In genomic region chr3:96559398-96559910, GRCm38 (mm10) we compare ENCODE assay signal across 8 mouse cellular contexts. TPM values are rescaled to one million over a fixed set of nuclear protein-coding genes. Genes with fewer than 3 reads are reported as not detected.
DNase-seq lines count a peak whose midpoint lies in the region; ATAC-seq and TF ChIP-seq lines count a peak whose summit lies in the region.

No protein-coding gene starts in this region.

- peaks cover 28% of the 10 kb centered on the region for H3K36me3 ChIP-seq in kidney, adult 2 months (ENCODE audit: control insufficient read depth, insufficient read depth, low read length)
- no peaks in the 10 kb centered on the region; the same call in 1 of the 2 replicates for H3K36me3 ChIP-seq in embryonic facial prominence, embryonic 11.5 days (replicated peaks; ENCODE audit: control insufficient read depth, insufficient read depth, low read depth, low read length)
- H3K36me3 ChIP-seq in hindbrain, embryonic 16.5 days (ENCODE audit: control insufficient read depth, insufficient read depth, low read length) = peaks cover 8% of the 10 kb centered on the region
- H3K36me3 ChIP-seq in midbrain, embryonic 12.5 days = peaks cover 23% of the 10 kb centered on the region

- H3K4me3 ChIP-seq in kidney, adult 2 months (ENCODE audit: insufficient read depth, low read depth, low read length) = peak overlapping the region; percentile 72
- H3K4me3 ChIP-seq in embryonic facial prominence, embryonic 11.5 days (ENCODE audit: low read depth, low read length) = peak overlapping the region; percentile 72
- peak overlapping the region; percentile 68 for H3K4me3 ChIP-seq in hindbrain, embryonic 16.5 days (ENCODE audit: low read length)
- H3K4me3 ChIP-seq in midbrain, embryonic 12.5 days = peak overlapping the region; percentile 75

- H3K4me2 ChIP-seq in embryonic facial prominence, embryonic 11.5 days (ENCODE audit: low read depth, low read length) = peak overlapping the region; percentile 58
- peak overlapping the region; percentile 84 for H3K4me2 ChIP-seq in hindbrain, embryonic 16.5 days (ENCODE audit: low read length)
- H3K4me2 ChIP-seq in midbrain, embryonic 12.5 days (replicated peaks) = peak overlapping the region; percentile 83

- no peaks in the 10 kb centered on the region for H3K27me3 ChIP-seq in kidney, adult 2 months (replicated peaks; ENCODE audit: control insufficient read depth, insufficient read depth, low read length)
- H3K27me3 ChIP-seq in embryonic facial prominence, embryonic 11.5 days (ENCODE audit: control insufficient read depth, insufficient read depth, low read length) = no peaks in the 10 kb centered on the region
- H3K27me3 ChIP-seq in hindbrain, embryonic 16.5 days (replicated peaks; ENCODE audit: control insufficient read depth, insufficient read depth, low read length) = no peaks in the 10 kb centered on the region
- no peaks in the 10 kb centered on the region for H3K27me3 ChIP-seq in midbrain, embryonic 12.5 days

- 23% methylated on average over 12 of the region's 12 CpGs for WGBS in kidney, adult 2 months
- 82% methylated on average over 12 of the region's 12 CpGs for WGBS in embryonic facial prominence, embryonic 11.5 days
- WGBS in hindbrain, embryonic 16.5 days = 76% methylated on average over 12 of the region's 12 CpGs
- 89% methylated on average over 12 of the region's 12 CpGs for WGBS in midbrain, embryonic 12.5 days

- peak overlapping the region; percentile 98 for H3K27ac ChIP-seq in kidney, adult 2 months (ENCODE audit: insufficient read depth, low read depth, low read length)
- no peak overlapping the region for H3K27ac ChIP-seq in embryonic facial prominence, embryonic 11.5 days (replicated peaks; ENCODE audit: low read depth, low read length)
- H3K27ac ChIP-seq in hindbrain, embryonic 16.5 days (ENCODE audit: low read depth, low read length) = no peak overlapping the region
- no peak overlapping the region for H3K27ac ChIP-seq in midbrain, embryonic 12.5 days (replicated peaks)

- DNase-seq in kidney, adult 2 months = no peak
- no peak for DNase-seq in kidney, postnatal 25 days
- DNase-seq in embryonic facial prominence, embryonic 11.5 days (ENCODE audit: low spot score) = no peak
- DNase-seq in thymus, postnatal 25 days = no peak
- DNase-seq in layer of hippocampus, postnatal 25 days (ENCODE audit: extremely low spot score in 1 of 2, low spot score in 1 of 2) = no peak
- no peak for DNase-seq in testis, postnatal 14 days (ENCODE audit: low spot score)

- no peak for ATAC-seq in embryonic facial prominence, embryonic 11.5 days (replicated peaks; ENCODE audit: insufficient number of reproducible peaks, low FRiP score, low TSS enrichment, low read depth)
- no peak for ATAC-seq in hindbrain, embryonic 16.5 days
- ATAC-seq in midbrain, embryonic 12.5 days (ENCODE audit: low FRiP score, low read depth) = no peak

- TF ChIP-seq POLR2A in kidney, adult 2 months (IDR thresholded peaks at IDR 0.05; ENCODE audit: low read depth, low read length) = no peak

- peaks cover 18% of the 10 kb centered on the region; the same call in 1 of the 2 replicates for H3K4me1 ChIP-seq in kidney, adult 2 months (ENCODE audit: control insufficient read depth, insufficient read depth, low read length)
- H3K4me1 ChIP-seq in embryonic facial prominence, embryonic 11.5 days (ENCODE audit: control insufficient read depth, insufficient read depth, low read length) = peaks cover 3% of the 10 kb centered on the region
- H3K4me1 ChIP-seq in hindbrain, embryonic 16.5 days (ENCODE audit: control insufficient read depth, insufficient read depth, low read depth, low read length) = peaks cover 38% of the 10 kb centered on the region
- H3K4me1 ChIP-seq in midbrain, embryonic 12.5 days = peaks cover 51% of the 10 kb centered on the region

- no peaks in the 10 kb centered on the region for H3K9me3 ChIP-seq in embryonic facial prominence, embryonic 11.5 days (replicated peaks; ENCODE audit: control insufficient read depth, low read length)
- no peaks in the 10 kb centered on the region for H3K9me3 ChIP-seq in hindbrain, embryonic 16.5 days (ENCODE audit: control insufficient read depth, low read length)
- H3K9me3 ChIP-seq in midbrain, embryonic 12.5 days = no peaks in the 10 kb centered on the region

- no peak for TF ChIP-seq CTCF in kidney, adult 2 months (conservative IDR thresholded peaks at IDR 0.05; ENCODE audit: insufficient read depth, insufficient read length, low read depth, low read length)

- peak overlapping the region; percentile 5; the same call in 1 of the 2 replicates for H3K9ac ChIP-seq in embryonic facial prominence, embryonic 11.5 days (replicated peaks; ENCODE audit: low read length)
- peak overlapping the region; percentile 38; the same call in 1 of the 2 replicates for H3K9ac ChIP-seq in hindbrain, embryonic 16.5 days (ENCODE audit: low read depth, low read length)
- H3K9ac ChIP-seq in midbrain, embryonic 12.5 days (replicated peaks) = peak overlapping the region; percentile 80; the same call in 1 of the 2 replicates

RNA-seq across cellular contexts. Expression of gene Txnip, which starts 1.7 kb away (rescaled TPM):
- 514 and 518 TPM in 2 replicates for polyA plus RNA-seq in kidney, adult 2 months (2012; rRNA removed)
- polyA plus RNA-seq in embryonic facial prominence, embryonic 11.5 days (2014; fragmentation: Nextera tagmentation; extraction: Ambion mirVana) = 62.3 and 63.6 TPM in 2 replicates
- polyA plus RNA-seq in hindbrain, embryonic 16.5 days (2015; fragmentation: Nextera tagmentation; extraction: Ambion mirVana) = 51.0 and 53.6 TPM in 2 replicates
- 52.7 and 53.6 TPM in 2 replicates for polyA plus RNA-seq in midbrain, embryonic 12.5 days (2016; fragmentation: Nextera tagmentation; extraction: Ambion mirVana)
- total RNA-seq in layer of hippocampus, postnatal 25 days (2021) = 10 to 100 TPM; 20.7 to 25.0 TPM

RNA-seq across cellular contexts. Expression of gene Gm16253, which starts 17.3 kb away (rescaled TPM):
- polyA plus RNA-seq in kidney, adult 2 months (2012; rRNA removed) = 0.20 TPM in 1 of 2 replicates, not detected in the other
- polyA plus RNA-seq in embryonic facial prominence, embryonic 11.5 days (2014; fragmentation: Nextera tagmentation; extraction: Ambion mirVana) = not detected in 2 replicates
- polyA plus RNA-seq in hindbrain, embryonic 16.5 days (2015; fragmentation: Nextera tagmentation; extraction: Ambion mirVana) = 1.0 and 1.9 TPM in 2 replicates
- polyA plus RNA-seq in midbrain, embryonic 12.5 days (2016; fragmentation: Nextera tagmentation; extraction: Ambion mirVana) = 1.6 and 2.0 TPM in 2 replicates
- total RNA-seq in layer of hippocampus, postnatal 25 days (2021) = not detected

RNA-seq across cellular contexts. Expression of gene Hfe2, which starts 34.5 kb away (rescaled TPM):
- polyA plus RNA-seq in kidney, adult 2 months (2012; rRNA removed) = 0.23 and 3.9 TPM in 2 replicates
- 1.2 and 1.5 TPM in 2 replicates for polyA plus RNA-seq in embryonic facial prominence, embryonic 11.5 days (2014; fragmentation: Nextera tagmentation; extraction: Ambion mirVana)
- polyA plus RNA-seq in hindbrain, embryonic 16.5 days (2015; fragmentation: Nextera tagmentation; extraction: Ambion mirVana) = 3.3 and 3.5 TPM in 2 replicates
- polyA plus RNA-seq in midbrain, embryonic 12.5 days (2016; fragmentation: Nextera tagmentation; extraction: Ambion mirVana) = 0.89 and 1.0 TPM in 2 replicates
- under 1 TPM in 1 of 2 experiments, not detected in 1; 0.12 TPM for total RNA-seq in layer of hippocampus, postnatal 25 days (2021)

RNA-seq across cellular contexts. Expression of gene Polr3gl, which starts 34.5 kb away (rescaled TPM):
- polyA plus RNA-seq in kidney, adult 2 months (2012; rRNA removed) = 14.5 and 15.3 TPM in 2 replicates
- 13.2 and 14.2 TPM in 2 replicates for polyA plus RNA-seq in embryonic facial prominence, embryonic 11.5 days (2014; fragmentation: Nextera tagmentation; extraction: Ambion mirVana)
- 31.0 and 33.3 TPM in 2 replicates for polyA plus RNA-seq in hindbrain, embryonic 16.5 days (2015; fragmentation: Nextera tagmentation; extraction: Ambion mirVana)
- 35.8 and 44.3 TPM in 2 replicates for polyA plus RNA-seq in midbrain, embryonic 12.5 days (2016; fragmentation: Nextera tagmentation; extraction: Ambion mirVana)
- 10 to 100 TPM; 23.8 to 29.7 TPM for total RNA-seq in layer of hippocampus, postnatal 25 days (2021)

RNA-seq across cellular contexts. Expression of gene Ankrd34a, which starts 37.0 kb away (rescaled TPM):
- 0.23 and 0.38 TPM in 2 replicates for polyA plus RNA-seq in kidney, adult 2 months (2012; rRNA removed)
- polyA plus RNA-seq in embryonic facial prominence, embryonic 11.5 days (2014; fragmentation: Nextera tagmentation; extraction: Ambion mirVana) = 0.90 and 1.1 TPM in 2 replicates
- polyA plus RNA-seq in hindbrain, embryonic 16.5 days (2015; fragmentation: Nextera tagmentation; extraction: Ambion mirVana) = 21.5 and 23.9 TPM in 2 replicates
- 2.6 and 2.7 TPM in 2 replicates for polyA plus RNA-seq in midbrain, embryonic 12.5 days (2016; fragmentation: Nextera tagmentation; extraction: Ambion mirVana)
- total RNA-seq in layer of hippocampus, postnatal 25 days (2021) = 10 to 100 TPM; 50.9 to 62.3 TPM

Comparison
In these comparisons a context has a peak if more than half of its experiments do, and no peak if none do; other contexts are left out.
1. H3K9ac ChIP-seq: peak in every context shown above with its lines; median percentile 80 in midbrain, embryonic 12.5 days; 38 in hindbrain, embryonic 16.5 days; 5 in embryonic facial prominence, embryonic 11.5 days.